Mouse (Mus musculus) neural tube, embryonic 12.5 days (tissue): ENCODE data around the gene Wbp4. TPM values are rescaled to one million over a fixed set of nuclear protein-coding genes. Genes with fewer than 3 reads are reported as not detected.

Source experiments
- ATAC-seq: fragments of 200-750 bp; cut with Nextera tagmentation; 2 replicates; pipeline ENCODE4 v1.8.0; 2017; ENCODE audit warnings: low read depth, mild to moderate bottlenecking, moderate TSS enrichment, moderate library complexity; ENCODE audit not compliant: low FRiP score
- H3K27ac ChIP-seq: fragments of 300-500 bp; sonication (generic); 2 replicates; pipeline ENCODE4 v1.5.1; 2016
- H3K27me3 ChIP-seq: fragments of 300-500 bp; sonication (generic); replicated peaks from 2 replicates; pipeline ENCODE4 v1.6.1; 2016; ENCODE audit warnings: mild to moderate bottlenecking
- H3K36me3 ChIP-seq: fragments of 300-500 bp; sonication (generic); 2 replicates; pipeline ENCODE4 v1.6.1; 2016; ENCODE audit warnings: mild to moderate bottlenecking
- H3K4me1 ChIP-seq: fragments of 300-500 bp; sonication (generic); 2 replicates; pipeline ENCODE4 v1.6.1; 2016
- H3K4me2 ChIP-seq: fragments of 300-500 bp; sonication (generic); replicated peaks from 2 replicates; pipeline ENCODE4 v1.6.1; 2016; ENCODE audit warnings: mild to moderate bottlenecking
- H3K4me3 ChIP-seq: fragments of 300-500 bp; sonication (generic); 2 replicates; pipeline ENCODE4 v1.5.1; 2016
- H3K9ac ChIP-seq: fragments of 300-500 bp; sonication (generic); 2 replicates; pipeline ENCODE4 v1.6.1; 2016; ENCODE audit warnings: mild to moderate bottlenecking
- H3K9me3 ChIP-seq: fragments of 300-500 bp; sonication (generic); 2 replicates; pipeline ENCODE4 v1.6.1; 2016; ENCODE audit warnings: mild to moderate bottlenecking
- WGBS: fragments of 180-500 bp; shearing (Covaris S2); methylation state at CpG from one replicate; pipeline ENCODE4 v1.1.7; 2016; 5-methylcytosine and 5-hydroxymethylcytosine counted together
- polyA plus RNA-seq: library from polyadenylated mRNA; unstranded; fragments of >200 nt; fragmentation: Nextera tagmentation; extraction: Ambion mirVana; gene quantifications from 2 replicates; pipeline ENCODE4 v1.2.1, GENCODE M21; 2016

Gene Wbp4
- polyA plus RNA-seq, 1 experiment from 2014 or later = 53.3 TPM

DNA sequence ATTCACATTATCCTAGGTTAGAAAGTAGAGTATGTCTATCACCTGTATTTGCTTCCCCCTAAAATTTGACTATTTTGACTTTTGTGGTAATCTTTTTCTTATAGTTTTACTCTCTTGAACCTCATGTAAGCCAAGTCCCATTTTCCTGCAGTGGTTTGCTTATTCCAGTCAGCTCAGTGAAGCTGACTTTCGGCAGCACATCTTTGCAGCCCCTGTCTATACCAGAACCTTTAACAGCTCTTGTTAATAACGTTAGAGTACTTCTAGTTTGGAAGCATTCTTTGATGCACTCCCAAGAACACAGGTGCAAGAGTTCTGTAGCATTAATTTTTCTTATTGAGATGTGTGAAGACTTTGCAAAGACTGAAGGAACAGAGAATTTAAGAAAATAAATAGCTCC, 36.8 kb upstream of the Wbp4 start:
- no peaks in the 10 kb centered on the region for H3K27me3 ChIP-seq
- H3K4me1 ChIP-seq = no peaks in the 10 kb centered on the region
- H3K4me2 ChIP-seq = no peak overlapping the region
- WGBS = 79% methylated on average over 2 of the region's 2 CpGs
- H3K4me3 ChIP-seq = no peak overlapping the region
- no peak for ATAC-seq
- H3K9me3 ChIP-seq = no peaks in the 10 kb centered on the region
- no peaks in the 10 kb centered on the region for H3K36me3 ChIP-seq
- H3K27ac ChIP-seq = no peak overlapping the region
- H3K9ac ChIP-seq = no peak overlapping the region

DNA sequence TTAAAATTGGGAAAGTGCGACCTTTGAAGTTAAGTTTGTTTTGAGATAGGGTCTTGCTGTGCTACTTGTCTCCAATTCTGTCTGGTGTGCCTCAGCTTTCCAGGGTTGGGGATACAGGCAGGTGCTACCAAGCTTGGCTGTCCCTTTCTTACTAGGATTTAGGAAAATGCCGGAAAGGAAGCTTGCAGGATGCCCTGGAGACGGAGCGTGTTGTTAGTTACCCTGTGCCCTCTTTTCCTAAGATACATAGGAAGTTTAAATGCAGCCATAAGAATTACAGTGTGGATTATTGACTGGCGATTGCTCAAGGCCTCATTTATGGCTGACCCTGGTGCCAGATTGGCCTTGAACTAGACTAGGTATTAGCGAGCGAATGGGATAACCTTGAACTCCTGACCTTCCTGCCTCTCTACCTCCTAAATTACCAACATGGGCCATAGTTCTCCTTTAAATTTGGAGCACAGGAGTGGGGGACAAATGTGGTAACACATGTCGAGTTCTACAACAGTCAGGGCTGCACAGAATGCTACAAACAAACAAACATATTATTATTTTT, 35.9 kb upstream of the Wbp4 start:
- H3K4me2 ChIP-seq = no peak overlapping the region
- no peak overlapping the region for H3K4me3 ChIP-seq
- ATAC-seq = no peak
- 86% methylated on average over 8 of the region's 8 CpGs for WGBS
- H3K27me3 ChIP-seq = no peaks in the 10 kb centered on the region
- H3K9me3 ChIP-seq = no peaks in the 10 kb centered on the region
- no peak overlapping the region for H3K9ac ChIP-seq
- no peak overlapping the region for H3K27ac ChIP-seq
- H3K4me1 ChIP-seq = no peaks in the 10 kb centered on the region
- H3K36me3 ChIP-seq = no peaks in the 10 kb centered on the region

DNA sequence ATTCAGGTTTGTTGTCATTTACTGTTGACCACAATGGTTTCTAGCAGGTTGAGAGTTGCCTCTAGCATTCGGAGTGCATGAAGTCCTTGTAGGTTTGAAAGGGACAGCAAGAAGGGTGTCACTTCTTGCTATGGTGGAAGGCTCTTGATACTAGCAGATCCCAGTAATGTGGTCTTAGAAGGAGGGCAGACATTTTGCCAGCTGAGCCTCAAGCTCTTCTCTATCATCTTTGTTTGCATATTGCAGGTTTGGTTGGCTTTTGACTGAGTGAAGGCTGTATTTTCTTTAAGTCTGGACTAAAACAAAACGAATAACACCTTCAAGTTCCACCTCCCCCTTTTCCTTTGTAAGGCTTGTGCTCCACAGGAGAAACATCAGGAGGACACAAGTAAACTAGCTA, 35.4 kb upstream of the Wbp4 start:
- Histone ChIP-seq H3K4me2 (no peak overlapping the region), H3K9ac (no peak overlapping the region), H3K36me3 (no peaks in the 10 kb centered on the region), H3K27me3 (no peaks in the 10 kb centered on the region), H3K4me3 (no peak overlapping the region), H3K9me3 (no peaks in the 10 kb centered on the region), H3K27ac (no peak overlapping the region), H3K4me1 (no peaks in the 10 kb centered on the region)
- WGBS = 86% methylated on average over 2 of the region's 2 CpGs
- ATAC-seq = no peak

DNA sequence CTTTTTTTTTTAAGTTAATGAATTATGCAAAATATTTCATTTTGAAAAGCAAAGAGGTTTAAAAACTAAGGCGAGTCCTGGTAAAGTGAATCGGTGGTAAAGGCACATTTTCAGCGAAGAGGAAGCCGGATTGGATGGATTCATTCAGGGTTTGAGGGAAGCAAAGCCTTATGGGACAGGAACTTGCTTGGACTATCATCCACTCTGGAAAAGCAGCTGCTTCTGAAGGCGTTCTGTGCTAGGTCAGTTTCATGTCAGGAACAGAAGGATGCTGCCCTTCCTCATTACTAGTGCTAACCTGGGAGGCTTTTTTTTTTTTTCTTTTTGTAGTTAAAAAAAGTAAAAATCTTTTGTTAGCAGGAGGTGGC, 34.9 kb upstream of the Wbp4 start:
- H3K9ac ChIP-seq = no peak overlapping the region
- 90% methylated on average over 5 of the region's 5 CpGs for WGBS

DNA sequence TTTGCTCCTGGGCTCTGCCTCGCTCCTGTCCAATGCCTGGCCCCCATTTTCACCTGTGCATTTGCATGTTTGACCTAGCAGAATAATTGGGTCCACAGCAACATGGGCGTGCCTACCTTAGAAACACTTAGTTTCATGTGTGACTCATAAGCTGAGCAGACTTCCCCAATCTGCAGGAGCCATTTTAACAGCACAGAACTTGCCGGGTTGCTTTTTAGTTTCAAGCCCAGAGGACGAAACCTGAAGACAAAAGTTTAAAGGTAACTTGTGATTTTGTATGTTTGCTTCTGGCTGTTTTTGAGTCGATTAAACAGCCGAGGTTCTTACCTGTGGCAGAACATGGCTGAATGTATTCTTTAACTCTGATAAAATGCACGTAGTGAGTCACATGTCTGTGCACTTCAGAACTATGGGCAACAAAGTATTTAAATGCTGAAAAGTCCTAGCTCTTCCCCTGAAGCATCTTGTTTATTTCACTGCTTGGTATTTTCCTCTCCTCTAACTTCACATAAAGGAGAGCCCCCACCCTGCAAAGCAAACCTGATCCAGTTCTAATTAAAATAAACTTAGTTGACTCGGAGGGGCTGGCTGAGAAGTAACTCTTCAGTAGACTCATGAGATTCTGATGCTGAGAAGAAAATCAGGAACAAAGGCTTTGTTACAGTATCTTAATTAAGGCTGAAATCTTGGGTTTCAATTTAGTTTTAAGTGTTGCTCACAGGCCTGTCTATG, 34.4 kb upstream of the Wbp4 start:
- no peaks in the 10 kb centered on the region for H3K9me3 ChIP-seq

More for the DNA sequence above, 34.9 kb upstream of the Wbp4 start:
- no peaks in the 10 kb centered on the region for H3K4me1 ChIP-seq
- no peak overlapping the region for H3K4me3 ChIP-seq
- H3K27me3 ChIP-seq = no peaks in the 10 kb centered on the region
- no peak for ATAC-seq
- no peaks in the 10 kb centered on the region for H3K36me3 ChIP-seq
- H3K27ac ChIP-seq = no peak overlapping the region
- H3K4me2 ChIP-seq = no peak overlapping the region
- H3K9me3 ChIP-seq = no peaks in the 10 kb centered on the region

DNA sequence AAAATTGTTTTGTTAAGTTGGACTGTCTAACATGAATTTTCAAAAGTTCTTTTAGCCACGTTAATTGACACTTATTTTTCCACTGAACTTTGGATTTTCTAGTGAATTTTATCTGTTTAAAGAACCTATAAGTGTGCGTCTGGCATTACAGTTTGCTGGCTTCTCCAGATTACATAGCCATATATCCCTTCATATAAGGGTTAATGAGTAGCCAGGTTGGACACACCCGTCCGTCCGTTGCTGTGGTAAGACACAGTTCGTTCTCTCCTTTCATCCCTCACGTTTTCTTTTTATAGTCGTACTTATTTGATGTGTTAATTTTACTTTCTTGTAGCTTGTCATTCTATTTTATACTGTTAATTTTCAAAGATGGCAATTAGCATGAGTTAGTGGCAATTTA, 33.8 kb upstream of the Wbp4 start:
- Histone ChIP-seq H3K9ac (no peak overlapping the region), H3K4me3 (no peak overlapping the region), H3K27ac (no peak overlapping the region), H3K4me1 (no peaks in the 10 kb centered on the region), H3K9me3 (no peaks in the 10 kb centered on the region), H3K36me3 (no peaks in the 10 kb centered on the region), H3K27me3 (no peaks in the 10 kb centered on the region), H3K4me2 (no peak overlapping the region)
- 88% methylated on average over 8 of the region's 8 CpGs for WGBS
- no peak for ATAC-seq

More for the DNA sequence above, 34.4 kb upstream of the Wbp4 start:
- Histone ChIP-seq H3K4me2 (no peak overlapping the region), H3K27me3 (no peaks in the 10 kb centered on the region), H3K9ac (no peak overlapping the region), H3K27ac (no peak overlapping the region), H3K4me1 (no peaks in the 10 kb centered on the region), H3K4me3 (no peak overlapping the region), H3K36me3 (no peaks in the 10 kb centered on the region)
- ATAC-seq = no peak
- WGBS = 87% methylated on average over 8 of the region's 8 CpGs

DNA sequence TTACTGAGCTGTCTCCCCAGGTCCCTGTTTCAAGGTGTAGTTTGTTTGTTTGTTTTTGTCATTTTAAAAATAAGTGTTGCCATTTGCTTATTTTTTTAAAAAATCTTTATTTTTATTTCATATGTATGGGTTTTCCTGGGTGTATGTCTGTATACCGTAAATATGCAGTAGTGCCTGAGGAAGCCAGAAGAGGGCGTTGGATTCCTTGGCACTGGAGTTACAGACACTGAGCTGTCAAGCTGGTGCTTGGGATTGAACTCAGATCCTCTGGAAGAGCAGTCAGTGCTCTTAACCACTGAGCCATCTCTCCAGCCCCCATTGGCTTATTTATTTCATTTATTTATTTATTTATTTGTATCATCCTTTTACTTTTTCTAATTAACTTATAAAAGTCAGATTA, 32.6 kb upstream of the Wbp4 start:
- no peaks in the 10 kb centered on the region for H3K36me3 ChIP-seq
- H3K4me1 ChIP-seq = no peaks in the 10 kb centered on the region
- no peak overlapping the region for H3K4me2 ChIP-seq
- H3K27ac ChIP-seq = no peak overlapping the region
- no peak for ATAC-seq
- no peak overlapping the region for H3K4me3 ChIP-seq
- WGBS = 77% methylated on average over 2 of the region's 2 CpGs
- no peaks in the 10 kb centered on the region for H3K27me3 ChIP-seq
- H3K9ac ChIP-seq = no peak overlapping the region
- H3K9me3 ChIP-seq = no peaks in the 10 kb centered on the region

DNA sequence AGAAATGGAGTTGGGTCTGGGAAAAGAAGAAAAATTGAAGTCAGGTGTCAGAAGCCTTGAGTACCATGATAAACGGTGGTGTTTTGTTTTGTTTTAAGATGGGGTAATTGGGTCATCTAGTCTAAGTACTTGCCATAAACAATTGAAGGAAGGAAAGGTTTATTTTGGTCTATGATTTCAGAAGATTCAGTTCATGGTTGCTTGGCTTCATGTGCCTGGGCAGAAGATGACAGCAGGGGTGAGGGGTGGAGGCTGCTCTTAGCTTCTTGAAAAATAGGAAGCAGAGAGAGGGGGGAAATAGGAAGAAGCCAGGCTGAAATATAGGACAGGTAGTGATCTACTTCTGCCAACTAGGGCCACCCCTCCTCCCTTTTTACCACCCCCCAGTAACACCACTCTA, 30.2 kb upstream of the Wbp4 start:
- H3K4me2 ChIP-seq = no peak overlapping the region
- no peaks in the 10 kb centered on the region for H3K27me3 ChIP-seq
- no peaks in the 10 kb centered on the region for H3K9me3 ChIP-seq
- H3K4me3 ChIP-seq = no peak overlapping the region
- no peak for ATAC-seq
- WGBS = 82% methylated on average over 1 of the region's 1 CpGs
- H3K36me3 ChIP-seq = no peaks in the 10 kb centered on the region
- H3K4me1 ChIP-seq = no peaks in the 10 kb centered on the region
- no peak overlapping the region for H3K9ac ChIP-seq
- no peak overlapping the region for H3K27ac ChIP-seq

DNA sequence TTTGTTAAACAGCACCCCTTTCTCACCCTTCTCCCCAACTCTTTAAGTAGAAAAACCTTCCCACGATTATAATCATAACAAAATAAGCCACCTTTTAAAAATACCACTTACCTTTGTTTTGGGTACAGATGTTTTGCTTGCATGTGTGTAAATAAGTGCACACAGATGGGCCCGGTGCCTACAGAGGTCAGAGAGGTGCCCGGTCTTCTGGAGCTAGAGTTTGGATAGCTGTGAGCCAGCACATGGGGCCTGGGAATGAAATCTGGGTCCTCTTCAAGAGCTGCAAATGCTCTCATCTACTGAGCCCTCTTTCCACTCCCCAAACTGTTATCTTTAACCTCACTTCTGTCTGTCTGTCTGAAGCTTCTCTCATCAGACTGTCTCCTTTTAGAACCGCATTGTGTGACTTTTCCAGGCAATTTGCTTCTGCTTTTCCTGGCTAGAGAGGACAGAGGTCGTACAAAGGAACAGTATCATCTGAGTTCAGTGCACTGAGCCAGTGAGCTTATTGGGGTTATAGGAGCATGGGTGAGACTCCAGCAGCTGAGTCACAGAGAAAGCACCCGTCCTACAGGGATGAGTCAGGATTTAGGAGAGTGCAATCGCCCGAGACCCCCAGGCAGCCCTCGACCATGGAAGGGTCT, 27.5 kb upstream of the Wbp4 start:
- 75% methylated on average over 9 of the region's 9 CpGs for whole genome bisulfite sequencing

DNA sequence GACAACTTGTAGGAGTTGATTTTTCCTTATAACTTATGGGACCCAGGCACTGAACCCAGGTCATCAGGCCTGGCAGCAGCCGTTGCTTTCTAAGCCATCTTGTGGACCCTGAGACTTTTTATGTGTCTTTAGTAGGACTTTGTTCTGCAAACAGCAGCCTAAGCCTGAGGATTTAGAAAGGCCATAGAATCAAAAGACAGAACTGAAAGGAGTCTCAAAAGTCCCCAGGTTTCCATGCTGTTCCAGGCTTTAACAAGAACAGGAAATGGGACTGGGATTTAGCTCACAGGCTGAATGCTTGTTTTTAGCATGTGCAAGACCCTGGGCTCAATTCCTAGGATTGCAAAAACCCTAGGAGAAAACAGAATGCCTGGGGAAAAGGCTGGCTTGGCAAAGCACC, 26.5 kb upstream of the Wbp4 start:
- Histone ChIP-seq H3K4me2 (no peak overlapping the region), H3K4me3 (no peak overlapping the region), H3K27ac (no peak overlapping the region), H3K9me3 (no peaks in the 10 kb centered on the region), H3K27me3 (no peaks in the 10 kb centered on the region), H3K9ac (no peak overlapping the region), H3K4me1 (no peaks in the 10 kb centered on the region), H3K36me3 (no peaks in the 10 kb centered on the region)
- no peak for ATAC-seq
- 90% methylated on average over 1 of the region's 1 CpGs for WGBS

More for the DNA sequence above, 27.5 kb upstream of the Wbp4 start:
- H3K36me3 ChIP-seq = no peaks in the 10 kb centered on the region
- no peak overlapping the region for H3K9ac ChIP-seq
- no peak overlapping the region for H3K4me3 ChIP-seq
- H3K27me3 ChIP-seq = no peaks in the 10 kb centered on the region
- H3K4me1 ChIP-seq = no peaks in the 10 kb centered on the region
- H3K27ac ChIP-seq = no peak overlapping the region
- no peaks in the 10 kb centered on the region for H3K9me3 ChIP-seq
- H3K4me2 ChIP-seq = no peak overlapping the region
- no peak for ATAC-seq

DNA sequence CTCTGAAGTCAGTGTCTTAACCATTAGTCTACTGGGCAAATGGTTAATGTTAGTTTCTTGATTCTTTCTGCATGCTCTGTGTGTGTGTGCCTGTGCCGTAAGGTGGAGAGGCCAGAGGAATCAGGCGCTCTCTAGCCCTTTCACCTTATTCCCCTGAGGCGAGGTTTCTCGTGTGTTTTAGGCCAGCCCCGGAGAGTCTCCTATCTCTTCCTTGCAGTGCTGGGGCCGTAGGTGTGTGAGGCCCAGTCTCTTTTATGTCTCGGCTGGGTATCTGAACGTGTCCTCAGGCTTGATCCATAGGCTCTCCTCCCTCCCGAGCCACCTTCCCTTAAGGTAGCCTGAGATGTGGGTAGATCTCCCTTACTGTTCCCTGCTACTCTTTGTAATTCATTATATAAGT, 24.9 kb upstream of the Wbp4 start:
- H3K4me1 ChIP-seq = no peaks in the 10 kb centered on the region
- 79% methylated on average over 9 of the region's 9 CpGs for WGBS
- no peak overlapping the region for H3K9ac ChIP-seq
- no peaks in the 10 kb centered on the region for H3K9me3 ChIP-seq
- no peak overlapping the region for H3K27ac ChIP-seq
- H3K36me3 ChIP-seq = no peaks in the 10 kb centered on the region
- ATAC-seq = no peak
- no peak overlapping the region for H3K4me3 ChIP-seq
- H3K27me3 ChIP-seq = no peaks in the 10 kb centered on the region
- H3K4me2 ChIP-seq = no peak overlapping the region

DNA sequence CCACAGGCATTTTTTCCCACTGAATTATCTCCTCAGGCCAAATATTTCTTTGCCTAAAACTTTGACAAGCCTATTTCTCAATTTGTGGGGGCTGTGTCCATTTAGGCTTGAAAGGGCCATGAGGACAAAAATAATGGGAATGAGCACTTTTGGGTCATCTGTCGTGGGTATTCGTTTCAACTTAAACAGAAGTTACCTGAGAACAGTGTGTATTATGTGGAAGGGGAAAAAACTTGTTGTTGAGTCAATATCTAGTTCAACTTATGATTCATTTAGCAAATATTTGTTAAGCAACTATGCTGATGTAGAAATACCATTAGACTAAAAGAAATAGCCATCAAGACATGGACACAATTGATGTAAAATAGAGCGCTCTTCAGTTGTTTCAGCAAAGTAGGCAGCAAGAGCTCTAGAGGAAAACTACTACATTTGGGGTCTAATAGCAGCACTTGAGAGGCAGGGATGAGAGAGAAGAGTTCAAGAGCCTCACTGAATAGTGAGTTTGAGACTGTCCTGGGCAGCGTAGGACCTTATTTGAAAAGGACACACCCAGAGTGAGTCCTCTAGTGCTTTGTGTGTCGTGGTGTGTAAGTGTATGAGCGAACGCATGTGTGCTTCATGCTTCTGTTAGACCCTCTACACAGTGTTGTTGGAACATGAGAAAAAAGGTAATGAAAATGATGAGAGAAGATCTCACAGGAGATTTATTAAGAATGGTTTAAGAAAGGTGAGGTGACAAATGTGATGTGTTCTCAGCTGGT, 23.1 kb upstream of the Wbp4 start:
- no peak for ATAC-seq
- Histone ChIP-seq H3K4me1 (no peaks in the 10 kb centered on the region), H3K9me3 (no peaks in the 10 kb centered on the region), H3K9ac (no peak overlapping the region), H3K27ac (no peak overlapping the region), H3K4me3 (no peak overlapping the region), H3K4me2 (no peak overlapping the region), H3K27me3 (no peaks in the 10 kb centered on the region), H3K36me3 (no peaks in the 10 kb centered on the region)
- 95% methylated on average over 7 of the region's 7 CpGs for WGBS
